Mouse (Mus musculus) heart, adult 9 months (tissue): ENCODE data around the gene Abracl.

ENCODE experiments used
- DNase-seq, 2 experiments: peaks; one replicate each; pipeline ENCODE4 v3.0.0; 2022; ENCODE audit warnings: low spot score in 2 of 2

The Abracl gene

GRCm38 (mm10) chr10:18022741-18023347 lies at the start of gene Abracl:
TSS of gene Abracl (minus strand) at chr10:18023288.
- DNase-seq = peak; percentile 63 to 80

GRCm38 (mm10) chr10:18072871-18073270 lies 49.8 kb upstream of the Abracl start:
- no peak for DNase-seq

- DNase-seq = no peak
Observed at GRCm38 (mm10) chr10:18070616-18071015, 47.5 kb upstream of the Abracl start.

GRCm38 (mm10) chr10:18070144-18070543 lies 47.1 kb upstream of the Abracl start:
- no peak for DNase-seq

- no peak for DNase-seq
Observed at GRCm38 (mm10) chr10:18069576-18069975, 46.5 kb upstream of the Abracl start.

- DNase-seq = no peak
Observed at GRCm38 (mm10) chr10:18068880-18069279, 45.8 kb upstream of the Abracl start.

- no peak for DNase-seq
Observed at GRCm38 (mm10) chr10:18067761-18068446, 44.8 kb upstream of the Abracl start.

- no peak for DNase-seq
Observed at GRCm38 (mm10) chr10:18066031-18066439, 42.9 kb upstream of the Abracl start.

- DNase-seq = no peak
Observed at GRCm38 (mm10) chr10:18064606-18065228, 41.6 kb upstream of the Abracl start.

- DNase-seq = no peak
Observed at GRCm38 (mm10) chr10:18061533-18061932, 38.4 kb upstream of the Abracl start.

- DNase-seq = no peak
Observed at GRCm38 (mm10) chr10:18060778-18061177, 37.7 kb upstream of the Abracl start.

GRCm38 (mm10) chr10:18059807-18060206 lies 36.7 kb upstream of the Abracl start:
- no peak for DNase-seq

- no peak for DNase-seq
Observed at GRCm38 (mm10) chr10:18058681-18059338, 35.7 kb upstream of the Abracl start.

GRCm38 (mm10) chr10:18056391-18056745 lies 33.3 kb upstream of the Abracl start:
- no peak for DNase-seq

GRCm38 (mm10) chr10:18055696-18056390 lies 32.8 kb upstream of the Abracl start, which contains the start of gene Reps1:
TSS of gene Reps1 (plus strand) at chr10:18055861.
- DNase-seq = no peak

- DNase-seq = peak; percentile 82 to 86
Observed at GRCm38 (mm10) chr10:18055009-18055695, 32.1 kb upstream of the Abracl start.

GRCm38 (mm10) chr10:18047380-18048146 lies 24.5 kb upstream of the Abracl start:
- DNase-seq = no peak

- DNase-seq = no peak
Observed at GRCm38 (mm10) chr10:18046380-18046779, 23.3 kb upstream of the Abracl start.

GRCm38 (mm10) chr10:18036849-18037248 lies 13.8 kb upstream of the Abracl start:
- no peak for DNase-seq

GRCm38 (mm10) chr10:18034408-18034807 lies 11.3 kb upstream of the Abracl start:
- DNase-seq = no peak
